In the genomic region with DNA sequence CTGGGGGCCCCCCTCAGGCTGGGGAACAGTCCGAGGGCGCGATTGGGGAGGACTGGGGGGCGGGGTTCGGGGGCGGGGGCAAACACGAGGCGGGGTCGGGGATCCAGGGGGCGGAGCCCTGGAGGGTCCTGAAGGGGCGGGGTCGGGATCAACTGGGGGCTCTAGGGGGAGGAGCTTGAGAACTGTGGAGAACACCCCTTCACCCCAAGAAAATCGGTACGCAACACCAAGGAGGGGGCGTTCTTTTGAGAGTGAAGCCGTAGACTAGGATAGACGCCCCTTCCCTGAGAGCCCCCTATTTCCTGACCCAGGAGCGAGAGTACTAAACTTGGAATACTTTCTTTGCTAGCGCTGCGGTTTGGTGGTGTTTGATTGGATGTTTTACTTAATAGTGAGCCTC, we compare ENCODE assay signal across 9 mouse cellular contexts. TPM values are rescaled to one million over a fixed set of nuclear protein-coding genes. Genes with fewer than 3 reads are reported as not detected.
DNase-seq lines count a peak whose midpoint lies in the region; ATAC-seq and TF ChIP-seq lines count a peak whose summit lies in the region.
"Had no signal": no experiment of that assay in that cellular context is flagged by ENCODE, and none has a peak within 500 bp of the region (broad histone marks: within the 10 kb centered on the region; RNA-seq: fewer than 3 reads in every experiment).

No protein-coding gene starts in this region.

- peak; percentile 79 for DNase-seq in cerebellum, adult 9-10 months
- no peak for DNase-seq in cerebellum, adult 11 months
- DNase-seq in 3T3-L1 (ENCODE audit: low read depth, low spot score), result peak; percentile 49
- no peak for DNase-seq in forebrain, embryonic 11.5 days (ENCODE audit: low spot score)
- no peak for DNase-seq in spleen, postnatal 4 days (ENCODE audit: low spot score in 2 of 2)
- DNase-seq in adrenal gland, adult 18-20 months (ENCODE audit: low spot score in 2 of 2), result no peak

- WGBS in forebrain, embryonic 11.5 days, result 2% methylated on average over 20 of the region's 20 CpGs
- WGBS in limb, embryonic 12.5 days, result 1% methylated on average over 19 of the region's 20 CpGs
- 1% methylated on average over 19 of the region's 20 CpGs for WGBS in olfactory bulb, adult 2 months

- peak overlapping the region; percentile 70; the same call in 1 of the 2 replicates for H3K27ac ChIP-seq in forebrain, embryonic 11.5 days (ENCODE audit: low read depth, low read length)
- H3K27ac ChIP-seq in limb, embryonic 12.5 days, result peak overlapping the region; percentile 86
- no peak overlapping the region for H3K27ac ChIP-seq in olfactory bulb, adult 2 months (ENCODE audit: insufficient read depth, low read depth, low read length)

- H3K4me1 ChIP-seq in forebrain, embryonic 11.5 days (replicated peaks; ENCODE audit: control insufficient read depth, insufficient read depth, low read length), result peaks cover 18% of the 10 kb centered on the region
- peaks cover 46% of the 10 kb centered on the region for H3K4me1 ChIP-seq in limb, embryonic 12.5 days (replicated peaks)
- H3K4me1 ChIP-seq in olfactory bulb, adult 2 months (ENCODE audit: control insufficient read depth, insufficient read depth, low read length), result peaks cover 37% of the 10 kb centered on the region

- TF ChIP-seq CTCF in olfactory bulb, adult 2 months (IDR thresholded peaks at IDR 0.05; ENCODE audit: insufficient read depth, low read depth, low read length), result no peak

- peak; percentile 29; the same call in 1 of the 2 replicates for ATAC-seq in forebrain, embryonic 11.5 days (replicated peaks; ENCODE audit: low FRiP score)
- ATAC-seq in limb, embryonic 12.5 days (ENCODE audit: insufficient number of reproducible peaks, insufficient read depth, low FRiP score, low TSS enrichment, low read depth), result peak; percentile 4; the same call in 1 of the 2 replicates

- H3K9me3 ChIP-seq in forebrain, embryonic 11.5 days (ENCODE audit: control insufficient read depth, low read length), result no peaks in the 10 kb centered on the region
- H3K9me3 ChIP-seq in limb, embryonic 12.5 days, result no peaks in the 10 kb centered on the region

- H3K27me3 ChIP-seq in forebrain, embryonic 11.5 days (ENCODE audit: control insufficient read depth, insufficient read depth, low read length), result no peaks in the 10 kb centered on the region
- H3K27me3 ChIP-seq in limb, embryonic 12.5 days, result no peaks in the 10 kb centered on the region

- peaks cover 14% of the 10 kb centered on the region for H3K36me3 ChIP-seq in forebrain, embryonic 11.5 days (ENCODE audit: control insufficient read depth, insufficient read depth, low read length)
- peaks cover 54% of the 10 kb centered on the region for H3K36me3 ChIP-seq in limb, embryonic 12.5 days

- peak overlapping the region; percentile 62 for H3K4me2 ChIP-seq in forebrain, embryonic 11.5 days (ENCODE audit: low read depth, low read length, severe bottlenecking)
- peak overlapping the region; percentile 98 for H3K4me2 ChIP-seq in limb, embryonic 12.5 days

- TF ChIP-seq POLR2A in olfactory bulb, adult 2 months (IDR thresholded peaks at IDR 0.05; ENCODE audit: insufficient read depth, low read depth, low read length), result no peak

- H3K4me3 ChIP-seq in forebrain, embryonic 11.5 days (ENCODE audit: low read depth, low read length), result peak overlapping the region; percentile 58
- H3K4me3 ChIP-seq in limb, embryonic 12.5 days (replicated peaks), result peak overlapping the region; percentile 53
- peak overlapping the region; percentile 50 for H3K4me3 ChIP-seq in olfactory bulb, adult 2 months (ENCODE audit: insufficient read depth, low read depth, low read length)

- peak overlapping the region; percentile 64 for H3K9ac ChIP-seq in forebrain, embryonic 11.5 days (ENCODE audit: low read length)
- H3K9ac ChIP-seq in limb, embryonic 12.5 days (replicated peaks), result peak overlapping the region; percentile 61

RNA-seq across cellular contexts. Expression of a gene that starts 0.6 kb away (rescaled TPM):
- polyA plus RNA-seq in forebrain, embryonic 11.5 days (2014; fragmentation: Nextera tagmentation; extraction: Ambion mirVana), result 13.0 and 14.9 TPM in 2 replicates
- 21.8 and 22.4 TPM in 2 replicates for polyA plus RNA-seq in limb, embryonic 12.5 days (2016; fragmentation: Nextera tagmentation; extraction: Ambion mirVana)
- not detected in 2 replicates for polyA plus RNA-seq in olfactory bulb, adult 2 months (2012; ENCODE audit: insufficient read depth, insufficient read length, low replicate concordance, missing spikeins)
- total RNA-seq in adrenal gland, adult 18-20 months (2021), result 10 to 100 TPM; 20.3 to 23.3 TPM

RNA-seq across cellular contexts. Expression of a gene that starts 0.6 kb away (rescaled TPM):
- 13.9 and 15.5 TPM in 2 replicates for polyA plus RNA-seq in forebrain, embryonic 11.5 days (2014; fragmentation: Nextera tagmentation; extraction: Ambion mirVana)
- polyA plus RNA-seq in limb, embryonic 12.5 days (2016; fragmentation: Nextera tagmentation; extraction: Ambion mirVana), result 21.5 and 23.5 TPM in 2 replicates
- polyA plus RNA-seq in olfactory bulb, adult 2 months (2012; ENCODE audit: insufficient read depth, insufficient read length, low replicate concordance, missing spikeins), result 118 TPM in 1 of 2 replicates, not detected in the other
- total RNA-seq in adrenal gland, adult 18-20 months (2021), result 100 to 1,000 TPM; 179 to 234 TPM

RNA-seq across cellular contexts. Expression of a gene that starts 7.1 kb away (rescaled TPM):
- polyA plus RNA-seq in forebrain, embryonic 11.5 days (2014; fragmentation: Nextera tagmentation; extraction: Ambion mirVana), result 68.2 and 73.8 TPM in 2 replicates
- polyA plus RNA-seq in limb, embryonic 12.5 days (2016; fragmentation: Nextera tagmentation; extraction: Ambion mirVana), result 66.2 and 79.3 TPM in 2 replicates
- polyA plus RNA-seq in olfactory bulb, adult 2 months (2012; ENCODE audit: insufficient read depth, insufficient read length, low replicate concordance, missing spikeins), result not detected in 2 replicates
- 10 to 100 TPM; 25.5 to 29.7 TPM for total RNA-seq in adrenal gland, adult 18-20 months (2021)

RNA-seq across cellular contexts. Expression of a gene that starts 11.4 kb away (rescaled TPM):
- polyA plus RNA-seq in forebrain, embryonic 11.5 days (2014; fragmentation: Nextera tagmentation; extraction: Ambion mirVana), result 0.24 TPM in 1 of 2 replicates, not detected in the other
- polyA plus RNA-seq in limb, embryonic 12.5 days (2016; fragmentation: Nextera tagmentation; extraction: Ambion mirVana), result 0.46 and 1.1 TPM in 2 replicates
- not detected in 2 replicates for polyA plus RNA-seq in olfactory bulb, adult 2 months (2012; ENCODE audit: insufficient read depth, insufficient read length, low replicate concordance, missing spikeins)
- not detected for total RNA-seq in adrenal gland, adult 18-20 months (2021)
- total RNA-seq: heart, postnatal 10 days had no signal

RNA-seq across cellular contexts. Expression of a gene that starts 13.0 kb away (rescaled TPM):
- polyA plus RNA-seq in forebrain, embryonic 11.5 days (2014; fragmentation: Nextera tagmentation; extraction: Ambion mirVana), result 48.0 and 51.5 TPM in 2 replicates
- 61.3 and 64.2 TPM in 2 replicates for polyA plus RNA-seq in limb, embryonic 12.5 days (2016; fragmentation: Nextera tagmentation; extraction: Ambion mirVana)
- polyA plus RNA-seq in olfactory bulb, adult 2 months (2012; ENCODE audit: insufficient read depth, insufficient read length, low replicate concordance, missing spikeins), result 671 TPM in 1 of 2 replicates, not detected in the other
- 10 to 100 TPM; 42.8 to 46.3 TPM for total RNA-seq in adrenal gland, adult 18-20 months (2021)

Comparison
In these comparisons a context has a peak if more than half of its experiments do, and no peak if none do; other contexts are left out.
1. DNase-seq: peak in cerebellum, adult 9-10 months (single experiment) and 3T3-L1 (single experiment); none in cerebellum, adult 11 months (single experiment), forebrain, embryonic 11.5 days (single experiment), spleen, postnatal 4 days (0 of 2) and adrenal gland, adult 18-20 months (0 of 2).
2. RNA of a gene that starts 0.6 kb away (polyA plus RNA-seq): 21.8 to 22.4 TPM in limb, embryonic 12.5 days and 13.0 to 14.9 TPM in forebrain, embryonic 11.5 days; not detected in olfactory bulb, adult 2 months; every median in the first group is over 10 times any median in the second.
3. RNA of a gene that starts 7.1 kb away (polyA plus RNA-seq): 66.2 to 79.3 TPM in limb, embryonic 12.5 days and 68.2 to 73.8 TPM in forebrain, embryonic 11.5 days; not detected in olfactory bulb, adult 2 months; every median in the first group is over 10 times any median in the second.
4. Peak in every context shown above with its lines, with median percentiles within 50 percentile points of each other: H3K4me3 ChIP-seq.